Mouse (Mus musculus): Measurements from ENCODE around the gene Rnf222. TPM values are rescaled to one million over a fixed set of nuclear protein-coding genes. Genes with fewer than 3 reads are reported as not detected.

The Rnf222 gene
- total and polyA plus RNA-seq, 2 experiments from 2014 or later, result 0.24 TPM; not detected in 1

GRCm38 (mm10) chr11:68908846-68909503 lies 20.6 kb downstream of the Rnf222 start:
- no peak overlapping the region for H3K27ac ChIP-seq (ENCODE audit: low read depth, low read length)
- no peaks in the 10 kb centered on the region for H3K9me3 ChIP-seq (ENCODE audit: low read length)
- 47% methylated on average over 7 of the region's 7 CpGs for WGBS
- no peak overlapping the region for H3K4me2 ChIP-seq (ENCODE audit: low read depth)
- peaks cover 28% of the 10 kb centered on the region for H3K36me3 ChIP-seq (ENCODE audit: insufficient read depth)
- H3K4me3 ChIP-seq (ENCODE audit: low read depth, low read length), result no peak overlapping the region
- TF ChIP-seq CTCF (IDR thresholded peaks at IDR 0.05; ENCODE audit: low read depth), result no peak
- DNase-seq (no peak), ATAC-seq (no peak)
- H3K9ac ChIP-seq, result no peak overlapping the region
- no peaks in the 10 kb centered on the region for H3K4me1 ChIP-seq (ENCODE audit: insufficient read depth)
- H3K27me3 ChIP-seq (ENCODE audit: insufficient read depth, low read length), result no peaks in the 10 kb centered on the region

GRCm38 (mm10) chr11:68911531-68912177 lies 23.3 kb downstream of the Rnf222 start:
- DNase-seq (no peak), ATAC-seq (no peak)
- Histone ChIP-seq H3K27ac (ENCODE audit: low read depth, low read length) (no peak overlapping the region), H3K36me3 (ENCODE audit: insufficient read depth) (peaks cover 5% of the 10 kb centered on the region), H3K4me3 (ENCODE audit: low read depth, low read length) (no peak overlapping the region), H3K27me3 (ENCODE audit: insufficient read depth, low read length) (no peaks in the 10 kb centered on the region), H3K9me3 (ENCODE audit: low read length) (no peaks in the 10 kb centered on the region), H3K9ac (no peak overlapping the region), H3K4me2 (ENCODE audit: low read depth) (no peak overlapping the region), H3K4me1 (ENCODE audit: insufficient read depth) (no peaks in the 10 kb centered on the region)
- no peak for TF ChIP-seq CTCF (IDR thresholded peaks at IDR 0.05; ENCODE audit: low read depth)
- WGBS, result 57% methylated on average over 14 of the region's 14 CpGs

DNA sequence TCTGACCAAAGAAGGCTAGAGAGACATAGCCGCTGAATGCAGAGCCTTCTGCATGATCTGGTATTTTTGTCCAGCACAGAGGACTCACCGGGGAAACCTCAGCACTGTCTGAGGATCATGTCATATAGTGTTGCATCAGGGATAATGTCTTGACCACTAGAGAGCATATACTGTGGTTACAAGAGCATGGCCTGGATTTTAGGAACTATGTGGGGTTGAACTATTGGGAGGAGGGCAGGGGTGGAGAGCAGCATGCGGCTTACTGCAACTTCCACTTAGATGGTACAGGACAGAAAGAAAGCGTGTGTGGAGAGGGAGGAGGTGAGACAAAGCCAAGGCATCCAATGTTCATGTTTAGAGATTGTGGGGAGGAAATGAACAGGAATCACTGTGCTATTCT lies 26.2 kb downstream of the Rnf222 start:
- Histone ChIP-seq H3K36me3 (ENCODE audit: insufficient read depth) (no peaks in the 10 kb centered on the region), H3K9ac (no peak overlapping the region), H3K27me3 (ENCODE audit: insufficient read depth, low read length) (no peaks in the 10 kb centered on the region), H3K4me2 (ENCODE audit: low read depth) (no peak overlapping the region), H3K4me1 (ENCODE audit: insufficient read depth) (no peaks in the 10 kb centered on the region), H3K9me3 (ENCODE audit: low read length) (no peaks in the 10 kb centered on the region), H3K4me3 (ENCODE audit: low read depth, low read length) (no peak overlapping the region), H3K27ac (ENCODE audit: low read depth, low read length) (no peak overlapping the region)
- 94% methylated on average over 4 of the region's 4 CpGs for WGBS
- DNase-seq (no peak), ATAC-seq (no peak)
- no peak for TF ChIP-seq CTCF (IDR thresholded peaks at IDR 0.05; ENCODE audit: low read depth)

DNA sequence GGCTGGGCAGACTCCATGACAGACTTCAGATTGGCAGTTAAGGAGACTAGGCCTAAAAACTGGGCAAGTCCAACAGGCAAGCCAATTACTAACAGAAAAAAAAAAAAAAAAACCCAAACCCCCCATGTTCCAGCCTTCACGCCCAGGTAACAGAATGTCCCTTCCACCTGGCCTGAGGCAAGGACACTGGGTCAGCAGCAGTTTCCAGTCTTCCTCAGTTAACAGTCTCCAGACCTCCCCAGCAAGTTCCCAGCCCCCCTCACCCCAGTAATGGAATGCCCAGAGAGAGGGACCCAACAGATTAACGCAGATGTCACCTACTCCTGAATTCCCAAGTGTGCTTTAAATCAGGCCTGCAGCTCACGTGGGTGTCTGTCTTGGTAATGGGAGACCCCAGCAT lies 34.8 kb downstream of the Rnf222 start:
- no peak for DNase-seq
- 63% methylated on average over 3 of the region's 3 CpGs for WGBS
- Histone ChIP-seq H3K4me2 (ENCODE audit: low read depth) (no peak overlapping the region), H3K36me3 (ENCODE audit: insufficient read depth) (no peaks in the 10 kb centered on the region), H3K4me3 (ENCODE audit: low read depth, low read length) (no peak overlapping the region), H3K9ac (no peak overlapping the region), H3K27me3 (ENCODE audit: insufficient read depth, low read length) (no peaks in the 10 kb centered on the region), H3K9me3 (ENCODE audit: low read length) (no peaks in the 10 kb centered on the region), H3K27ac (ENCODE audit: low read depth, low read length) (no peak overlapping the region), H3K4me1 (ENCODE audit: insufficient read depth) (no peaks in the 10 kb centered on the region)
- TF ChIP-seq CTCF (IDR thresholded peaks at IDR 0.05; ENCODE audit: low read depth), result no peak
- no peak for ATAC-seq

- no peak overlapping the region for H3K4me2 ChIP-seq (ENCODE audit: low read depth)
- no peak for ATAC-seq
- WGBS, result 88% methylated on average over 2 of the region's 2 CpGs
- H3K9me3 ChIP-seq (ENCODE audit: low read length), result no peaks in the 10 kb centered on the region
- no peaks in the 10 kb centered on the region for H3K4me1 ChIP-seq (ENCODE audit: insufficient read depth)
- no peak for TF ChIP-seq CTCF (IDR thresholded peaks at IDR 0.05; ENCODE audit: low read depth)
- H3K27me3 ChIP-seq (ENCODE audit: insufficient read depth, low read length), result no peaks in the 10 kb centered on the region
- DNase-seq, result no peak
- H3K27ac ChIP-seq (ENCODE audit: low read depth, low read length), result no peak overlapping the region
- no peaks in the 10 kb centered on the region for H3K36me3 ChIP-seq (ENCODE audit: insufficient read depth)
- H3K9ac ChIP-seq, result no peak overlapping the region
- H3K4me3 ChIP-seq (ENCODE audit: low read depth, low read length), result no peak overlapping the region
Observed at GRCm38 (mm10) chr11:68924749-68925148, 36.4 kb downstream of the Rnf222 start.

GRCm38 (mm10) chr11:68926981-68927380 lies 38.6 kb downstream of the Rnf222 start, which contains the start of gene Odf4:
Gene Odf4, minus strand, starts transcription at chr11:68927081.
- whole genome bisulfite sequencing, result 79% methylated on average over 3 of the region's 3 CpGs
- ATAC-seq (no peak), DNase-seq (no peak)
- Histone ChIP-seq H3K9me3 (ENCODE audit: low read length) (no peaks in the 10 kb centered on the region), H3K36me3 (ENCODE audit: insufficient read depth) (no peaks in the 10 kb centered on the region), H3K4me2 (ENCODE audit: low read depth) (no peak within 1 kb of the TSS), H3K27me3 (ENCODE audit: insufficient read depth, low read length) (no peaks in the 10 kb centered on the region), H3K4me1 (ENCODE audit: insufficient read depth) (no peaks in the 10 kb centered on the region), H3K9ac (no peak within 1 kb of the TSS), H3K4me3 (ENCODE audit: low read depth, low read length) (no peak within 1 kb of the TSS), H3K27ac (ENCODE audit: low read depth, low read length) (no peak within 1 kb of the TSS)
- no peak for TF ChIP-seq CTCF (IDR thresholded peaks at IDR 0.05; ENCODE audit: low read depth)

- no peak for ATAC-seq
- DNase-seq, result no peak
- Histone ChIP-seq H3K36me3 (ENCODE audit: insufficient read depth) (no peaks in the 10 kb centered on the region), H3K9me3 (ENCODE audit: low read length) (no peaks in the 10 kb centered on the region), H3K27ac (ENCODE audit: low read depth, low read length) (no peak overlapping the region), H3K27me3 (ENCODE audit: insufficient read depth, low read length) (no peaks in the 10 kb centered on the region), H3K4me3 (ENCODE audit: low read depth, low read length) (no peak overlapping the region), H3K4me2 (ENCODE audit: low read depth) (no peak overlapping the region), H3K9ac (no peak overlapping the region), H3K4me1 (ENCODE audit: insufficient read depth) (no peaks in the 10 kb centered on the region)
- 79% methylated on average over 6 of the region's 6 CpGs for WGBS
- no peak for TF ChIP-seq CTCF (IDR thresholded peaks at IDR 0.05; ENCODE audit: low read depth)
Observed at GRCm38 (mm10) chr11:68929947-68930346, 41.6 kb downstream of the Rnf222 start.
